Mouse (Mus musculus) layer of hippocampus, adult 9-11 months (tissue): ENCODE measurements around the gene Unc13c.

Source experiments
- DNase-seq: peaks from one replicate; pipeline ENCODE4 v3.0.0; 2022

The Unc13c gene

DNA sequence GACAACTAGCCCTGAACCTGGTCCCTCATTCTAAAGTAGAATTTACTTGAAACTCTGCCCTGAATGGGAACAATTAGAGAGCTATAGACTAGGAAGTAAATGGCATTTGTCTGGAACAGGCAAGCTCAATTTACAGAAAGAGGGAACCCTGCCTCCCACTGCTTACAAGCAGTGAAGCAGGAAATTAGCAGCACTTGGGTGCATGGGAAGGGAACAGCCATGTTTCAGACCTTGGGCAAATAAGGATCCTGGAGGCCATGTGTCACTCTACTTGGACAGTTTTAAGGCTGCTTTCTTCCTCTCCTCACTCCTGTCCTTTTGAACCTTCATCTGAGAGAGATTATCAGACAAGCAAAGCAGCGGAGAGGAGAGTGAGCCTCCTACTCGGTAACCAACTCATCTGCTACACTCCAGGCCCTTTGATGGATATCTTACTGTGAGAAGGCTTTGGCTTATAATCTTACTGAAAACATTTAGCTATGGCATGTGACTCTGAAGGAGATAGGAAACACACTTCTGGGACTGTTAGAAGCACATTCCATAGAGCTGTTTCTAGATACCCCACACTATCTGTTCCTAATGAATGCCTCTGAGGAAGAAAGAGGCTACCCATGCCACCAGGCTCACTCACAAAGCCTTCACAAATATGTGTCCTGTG, 101.2 kb downstream of the Unc13c start:
- DNase-seq = no peak

DNA sequence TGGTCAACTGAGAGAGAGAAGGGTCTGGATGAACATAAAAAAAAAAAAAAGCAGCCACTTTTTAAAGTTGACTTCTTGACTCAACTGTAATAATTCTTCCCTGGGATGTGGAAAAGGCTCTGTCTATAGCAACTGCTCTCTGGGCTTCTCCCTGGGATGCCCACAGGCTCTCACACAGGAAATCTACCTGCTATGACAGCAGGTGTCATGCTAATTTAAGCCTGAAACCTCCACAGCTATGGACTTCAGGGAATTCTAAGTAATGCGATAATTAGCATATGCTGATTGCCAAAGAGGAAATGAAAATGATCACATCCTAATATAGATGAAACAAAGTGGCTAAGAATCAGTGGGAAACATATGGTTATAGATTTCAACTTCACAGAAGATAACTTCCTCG, 102.1 kb downstream of the Unc13c start:
- DNase-seq = no peak

DNA sequence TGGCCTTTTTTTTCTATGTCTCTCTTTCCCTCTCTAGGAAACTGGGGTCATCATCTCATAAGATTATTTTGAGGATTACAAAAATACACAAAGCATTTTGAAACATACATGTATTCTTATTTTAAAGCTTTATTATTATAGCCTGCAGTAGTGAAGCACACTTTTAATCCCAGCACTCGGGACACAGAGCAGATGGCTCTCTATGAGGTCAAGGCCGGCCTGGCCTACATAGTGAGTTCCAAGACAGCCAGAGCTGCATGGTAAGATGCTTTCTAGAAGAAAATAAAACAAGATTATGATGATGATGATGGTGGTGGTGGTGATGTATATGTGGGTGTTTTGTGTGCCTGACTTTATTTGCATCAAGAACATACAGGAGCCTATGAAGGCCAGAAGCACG, 109.3 kb downstream of the Unc13c start:
- no peak for DNase-seq

DNA sequence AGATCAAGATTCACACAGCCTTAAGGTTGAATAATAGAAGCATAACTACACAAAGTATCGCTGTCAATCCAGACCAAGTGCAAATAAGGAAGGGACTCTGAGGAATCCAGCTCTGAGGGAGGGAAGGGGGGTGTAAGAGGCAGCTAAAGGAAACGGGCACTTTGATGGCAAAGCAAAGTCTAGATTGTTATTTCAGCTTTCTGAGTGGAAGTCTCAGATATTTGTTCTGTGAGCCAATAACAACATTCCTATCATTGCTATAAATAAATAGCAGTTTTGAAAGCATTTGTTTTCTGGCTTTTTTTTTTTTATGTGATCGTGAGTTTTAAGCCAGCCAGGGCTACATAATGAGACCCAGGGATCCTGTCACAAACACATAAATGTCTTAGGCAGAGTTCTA, 114.5 kb downstream of the Unc13c start:
- DNase-seq = no peak

DNA sequence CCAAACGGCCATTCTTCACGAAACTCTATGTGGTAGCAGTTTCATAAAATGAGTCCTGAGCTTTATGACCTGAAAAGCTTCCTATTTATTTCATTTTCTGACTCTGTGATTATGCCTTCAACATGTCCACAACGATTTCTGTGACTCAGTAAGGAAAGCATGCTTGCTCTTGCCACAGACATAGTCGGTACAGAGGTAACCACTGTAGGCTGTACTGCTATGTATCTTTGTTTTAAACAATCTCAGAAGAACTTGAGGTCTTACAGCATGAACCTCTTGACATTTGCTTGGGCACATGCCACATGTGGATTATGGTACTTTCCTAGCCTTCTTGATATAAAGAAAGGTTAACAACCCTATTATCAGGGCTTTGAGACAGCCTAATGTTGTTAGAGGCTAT, 162.1 kb downstream of the Unc13c start:
- DNase-seq = no peak

DNA sequence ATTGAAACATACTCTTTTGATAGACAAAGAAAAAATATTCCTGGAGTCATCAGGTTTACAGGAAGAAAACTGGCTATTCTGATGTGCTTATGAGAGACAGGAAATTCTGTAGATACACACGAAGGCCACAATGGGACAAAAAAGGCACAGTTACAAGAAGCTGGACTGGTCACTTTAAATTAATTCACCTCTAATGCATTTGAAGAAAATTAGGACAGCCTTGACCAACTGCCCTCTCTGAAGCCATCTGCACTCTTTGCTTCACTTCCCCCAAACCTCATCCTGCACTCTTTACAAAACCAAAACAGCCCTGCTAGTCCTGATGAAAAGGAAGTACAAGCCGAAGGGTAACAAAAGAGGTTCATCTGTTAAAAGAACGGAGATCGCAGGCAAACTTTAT, 194.2 kb downstream of the Unc13c start:
- no peak for DNase-seq

DNA sequence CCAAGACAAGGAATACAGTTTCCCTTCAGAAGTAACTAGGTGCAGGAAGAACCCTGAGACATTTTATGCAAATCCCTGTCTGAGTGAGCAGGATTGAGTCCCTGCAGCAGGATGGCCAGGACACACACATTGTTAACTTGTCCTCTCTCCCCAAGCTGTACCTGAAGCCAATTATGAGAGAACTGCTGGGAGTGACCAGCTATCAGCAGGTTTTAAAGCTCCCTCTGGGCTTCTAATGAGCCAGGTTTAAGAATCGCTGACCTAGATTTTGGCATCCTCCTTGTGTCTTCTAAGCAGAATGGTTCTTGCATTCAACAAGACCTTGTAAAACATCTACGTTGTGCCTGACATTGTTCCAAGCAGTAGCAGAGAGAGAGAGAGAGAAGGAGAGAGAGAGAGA, 213.6 kb downstream of the Unc13c start:
- no peak for DNase-seq

DNA sequence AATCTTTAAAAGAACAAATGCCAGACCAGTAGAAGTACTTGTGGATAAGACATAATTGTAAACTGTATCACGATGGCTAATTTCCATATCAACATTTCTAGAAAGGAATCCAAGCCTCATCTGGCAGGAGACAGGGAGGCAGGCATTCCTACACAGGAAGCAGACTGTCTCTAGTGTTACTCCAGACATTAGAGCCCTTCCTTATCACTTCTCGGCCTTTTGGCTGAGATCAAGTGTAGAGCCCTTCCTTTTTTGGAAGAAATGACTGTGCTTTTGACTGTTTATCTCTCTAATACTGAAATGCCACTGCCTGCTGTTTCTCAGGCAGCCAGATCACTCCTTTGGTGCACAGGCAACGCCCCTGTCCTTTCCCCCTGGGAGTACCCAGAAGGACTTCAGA, 215.3 kb downstream of the Unc13c start:
- DNase-seq = no peak

DNA sequence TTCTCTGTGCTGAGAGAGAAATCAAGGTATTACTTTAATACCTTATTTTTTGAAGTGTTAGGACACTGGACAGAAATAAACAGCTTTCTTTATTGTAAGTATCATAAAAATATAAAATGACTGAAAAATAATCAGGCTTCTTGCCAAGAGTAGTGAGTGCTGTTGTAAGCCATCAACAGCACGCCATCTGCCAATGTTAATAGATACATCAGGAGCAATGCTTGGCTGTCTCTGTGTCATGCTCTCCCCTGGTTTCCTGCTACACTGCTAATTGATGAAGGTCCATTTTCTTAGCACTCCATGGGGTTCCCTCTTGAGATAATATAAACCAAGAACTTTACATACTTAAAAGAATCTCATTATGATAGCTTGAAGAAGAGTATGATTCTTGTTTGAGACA, 217.4 kb downstream of the Unc13c start:
- DNase-seq = peak; percentile 9

DNA sequence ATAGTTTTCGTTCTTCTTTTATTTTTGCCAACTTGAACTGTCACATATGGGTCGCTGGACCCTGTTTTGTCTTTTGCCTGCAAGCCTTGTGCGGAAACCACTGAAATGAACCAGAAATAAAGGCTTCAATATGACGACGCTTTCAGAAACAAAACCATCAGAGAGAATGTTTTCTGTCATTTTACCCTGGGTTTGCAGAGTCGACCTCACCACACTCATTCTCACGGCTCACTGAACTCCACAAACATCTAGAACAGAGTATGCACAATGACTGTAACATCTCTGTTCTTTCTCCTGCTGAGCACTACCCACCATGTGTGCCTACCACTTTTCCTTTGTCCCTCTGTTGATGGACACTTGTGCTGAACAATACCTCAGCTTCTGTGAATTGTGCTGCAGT, 234.3 kb downstream of the Unc13c start:
- no peak for DNase-seq

DNA sequence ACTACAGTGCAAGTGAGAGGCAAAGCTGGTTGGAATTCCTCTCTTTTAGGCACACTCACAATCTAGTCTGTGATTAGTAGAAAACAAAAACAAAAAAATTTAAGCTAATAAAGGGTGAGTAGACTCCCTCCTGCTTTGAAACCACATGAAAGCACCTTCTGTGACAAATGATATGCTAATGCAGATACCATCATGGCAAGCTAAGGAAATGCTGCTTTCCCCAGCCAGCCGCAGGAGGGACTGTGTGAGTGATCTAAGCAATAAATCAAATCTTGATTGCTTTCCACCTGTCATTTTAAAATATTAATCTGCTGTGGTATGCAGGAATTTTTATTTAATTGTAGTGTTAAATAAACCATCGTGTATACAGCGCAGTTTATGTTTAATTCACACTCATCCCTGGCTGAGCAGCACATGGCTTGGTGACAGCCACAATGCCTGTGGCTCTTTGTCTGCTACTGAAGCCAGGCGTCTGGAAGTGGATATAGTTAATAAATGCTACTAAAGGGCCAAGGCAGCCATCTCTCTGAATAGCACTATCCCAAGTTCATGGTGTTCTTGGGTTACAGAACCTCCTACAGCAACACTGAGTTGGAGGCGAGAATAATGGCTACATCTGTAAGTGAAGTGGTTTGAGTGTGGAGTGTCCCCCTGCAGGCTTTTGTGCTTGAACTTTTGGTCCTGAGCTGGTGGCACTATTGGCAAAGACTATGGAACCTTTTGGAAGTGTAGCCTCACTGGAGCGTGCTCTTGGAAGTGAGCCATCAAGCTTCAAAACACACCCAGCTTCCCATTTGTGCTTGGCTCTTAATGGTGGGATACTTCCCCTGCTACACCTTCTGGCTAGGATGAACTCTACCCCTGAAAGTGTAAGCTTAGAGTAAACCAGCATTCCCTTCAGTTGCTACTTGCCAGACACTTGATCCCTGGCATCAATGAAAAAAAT, 242.8 kb downstream of the Unc13c start:
- no peak for DNase-seq

DNA sequence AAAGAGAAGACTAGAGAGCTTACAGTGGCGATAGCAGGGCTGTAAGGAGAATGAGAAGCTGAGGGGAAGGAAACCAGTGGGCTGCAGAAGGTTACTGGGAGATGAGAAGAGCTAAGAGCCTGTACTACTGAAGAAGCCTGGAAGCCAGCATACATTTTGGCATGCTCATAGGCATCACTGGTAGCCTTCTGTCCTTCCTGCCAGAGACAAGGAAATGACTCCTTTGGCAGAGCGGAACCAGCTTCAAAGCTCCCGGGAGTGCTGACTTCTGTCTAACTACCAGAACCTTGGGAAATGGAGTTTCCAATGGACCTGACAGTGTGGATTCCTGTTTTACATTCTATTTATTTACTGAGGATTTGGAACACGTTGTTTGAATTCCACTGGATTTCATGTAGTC, 244.0 kb downstream of the Unc13c start:
- DNase-seq = no peak

DNA sequence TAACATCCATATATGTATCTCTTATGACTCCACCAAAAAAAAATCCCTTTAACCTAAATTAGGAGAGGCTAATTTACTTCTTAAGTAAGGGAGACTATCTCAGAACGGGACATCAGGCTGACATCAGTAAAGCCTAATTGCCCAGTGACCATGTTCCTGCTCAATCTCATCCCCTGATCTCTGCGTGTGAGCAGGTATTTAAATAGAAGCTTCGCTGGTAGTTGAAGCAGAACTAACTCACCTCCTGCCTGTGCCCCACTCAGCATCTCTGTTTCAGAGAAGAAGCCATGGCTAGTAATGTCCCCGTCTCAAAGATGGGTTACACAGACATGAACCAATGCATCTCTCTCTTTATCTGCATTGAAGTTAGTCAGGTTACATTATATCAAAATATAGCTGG, 255.3 kb downstream of the Unc13c start:
- no peak for DNase-seq

DNA sequence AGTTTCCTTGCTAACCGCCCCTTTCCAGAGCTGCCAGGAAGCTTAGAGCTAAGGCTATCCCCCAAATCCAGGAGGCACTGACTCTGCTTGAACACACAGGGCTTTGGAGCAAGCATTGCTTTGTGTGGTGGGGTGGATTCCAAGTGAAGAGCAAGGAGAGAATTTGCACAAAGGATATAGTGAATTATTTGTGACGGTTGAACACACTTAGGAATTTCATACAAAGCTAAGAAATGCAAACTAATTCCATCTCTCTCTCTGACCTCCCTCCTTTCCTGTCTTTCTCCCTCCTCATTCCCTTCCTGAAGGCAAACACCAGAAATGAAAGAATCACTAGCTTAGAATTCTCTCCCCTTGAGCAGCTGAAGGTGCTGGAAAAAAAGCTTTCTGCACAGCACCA, 271.7 kb downstream of the Unc13c start:
- DNase-seq = no peak

DNA sequence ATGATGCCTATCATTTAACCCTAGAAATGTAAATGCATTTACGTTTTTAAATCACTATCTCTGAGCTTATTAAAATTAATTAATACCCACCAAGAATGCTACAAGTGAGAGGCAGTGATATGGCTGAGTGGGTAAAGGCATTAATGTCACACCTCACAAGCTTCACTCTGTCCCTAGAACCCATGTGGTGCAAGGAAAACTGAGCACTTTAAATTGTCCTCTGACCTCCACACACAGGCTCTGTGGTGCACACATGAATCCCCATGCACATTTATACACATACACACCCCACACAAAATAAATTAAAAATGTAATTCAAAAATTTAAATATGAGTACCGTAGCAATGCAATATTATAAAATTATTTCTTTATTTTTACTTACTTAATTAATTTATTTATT, 287.2 kb downstream of the Unc13c start:
- DNase-seq = no peak

DNA sequence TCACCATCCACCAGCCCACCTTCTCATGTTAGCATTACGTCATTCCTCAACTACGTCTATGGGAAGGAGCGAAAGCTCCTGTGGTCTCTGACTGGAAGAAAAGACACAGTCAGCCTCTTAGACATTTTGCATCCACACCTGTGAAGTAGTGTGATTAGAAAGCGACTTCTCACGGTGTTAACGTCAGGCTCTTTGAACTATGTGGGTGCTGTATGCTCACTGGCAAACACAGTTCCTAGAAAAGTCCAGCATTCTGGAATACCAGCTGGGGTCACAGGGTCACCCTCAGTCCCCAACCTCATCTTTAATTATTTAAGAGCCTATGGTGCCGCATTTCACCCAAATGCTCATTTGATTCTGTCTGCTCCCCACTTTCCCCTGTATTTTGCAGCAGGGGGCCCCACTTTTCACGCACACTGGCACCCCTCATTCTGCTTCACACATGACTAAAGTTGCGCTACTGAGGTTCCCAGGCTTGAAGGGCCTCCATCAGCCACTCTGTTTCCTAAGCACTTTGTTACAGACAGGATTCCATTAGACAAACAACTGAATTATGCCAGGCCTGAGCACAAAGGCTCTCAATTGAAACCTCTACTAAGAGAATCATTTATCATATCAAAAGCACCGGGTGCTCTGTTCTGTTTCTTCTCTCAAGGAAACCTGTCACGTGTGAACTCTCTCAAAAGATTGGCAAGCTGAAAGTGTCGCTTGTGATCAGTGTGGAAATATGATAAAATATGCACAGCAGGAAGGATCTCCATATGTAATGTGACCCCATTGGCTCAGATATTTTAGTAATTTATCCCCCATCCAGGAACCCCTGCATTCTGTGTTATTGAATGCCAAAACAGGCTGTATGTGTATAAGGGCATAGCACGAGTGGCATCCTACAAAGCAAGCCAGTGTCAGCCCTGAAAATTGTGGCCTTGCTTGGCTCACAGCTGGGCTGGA, 287.9 kb downstream of the Unc13c start:
- no peak for DNase-seq

DNA sequence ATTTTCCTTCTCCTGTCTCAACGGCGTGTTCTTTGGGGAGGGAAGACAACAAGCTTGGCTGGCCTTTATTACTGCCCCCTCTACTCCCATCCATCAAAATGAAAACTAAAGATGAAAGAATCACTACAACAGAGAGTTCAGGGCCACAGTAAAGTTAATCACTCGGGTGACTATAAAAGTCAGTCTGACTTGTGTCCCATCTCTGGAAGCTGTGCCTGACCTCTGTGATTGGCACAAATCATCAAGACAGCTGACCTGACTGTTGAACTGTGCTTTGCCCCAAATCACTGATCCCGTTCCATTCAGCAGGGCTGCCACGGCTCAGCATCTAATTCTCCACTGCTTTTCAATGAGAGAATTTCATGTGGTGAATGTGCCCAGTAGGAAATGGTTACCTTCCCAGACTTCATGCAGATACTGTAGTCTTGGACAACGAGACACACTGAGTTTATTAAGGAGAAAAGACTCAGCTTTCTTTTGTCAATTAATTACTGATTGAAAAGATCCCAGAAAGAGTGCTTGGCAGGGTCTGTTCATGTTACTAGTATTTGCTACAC, 297.0 kb downstream of the Unc13c start:
- no peak for DNase-seq

DNA sequence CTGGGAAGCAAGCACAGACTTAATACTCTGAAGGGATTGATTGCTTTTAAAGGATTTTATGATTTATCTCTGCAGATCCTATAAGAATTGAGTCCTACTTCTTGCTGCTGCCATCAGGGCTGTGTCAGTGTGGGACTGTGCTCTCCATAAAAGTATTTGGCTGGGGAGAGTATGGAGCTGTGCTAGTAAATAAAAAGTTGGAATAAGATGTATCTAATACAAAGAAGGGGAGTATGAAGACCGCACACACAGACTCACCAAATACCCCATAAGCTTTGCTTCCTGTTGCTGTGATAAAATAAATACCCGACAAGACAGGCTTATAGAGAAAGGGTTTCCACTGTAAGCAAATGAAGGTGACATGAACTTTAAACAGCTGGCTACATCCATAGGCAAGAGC, 298.7 kb downstream of the Unc13c start:
- no peak for DNase-seq

DNA sequence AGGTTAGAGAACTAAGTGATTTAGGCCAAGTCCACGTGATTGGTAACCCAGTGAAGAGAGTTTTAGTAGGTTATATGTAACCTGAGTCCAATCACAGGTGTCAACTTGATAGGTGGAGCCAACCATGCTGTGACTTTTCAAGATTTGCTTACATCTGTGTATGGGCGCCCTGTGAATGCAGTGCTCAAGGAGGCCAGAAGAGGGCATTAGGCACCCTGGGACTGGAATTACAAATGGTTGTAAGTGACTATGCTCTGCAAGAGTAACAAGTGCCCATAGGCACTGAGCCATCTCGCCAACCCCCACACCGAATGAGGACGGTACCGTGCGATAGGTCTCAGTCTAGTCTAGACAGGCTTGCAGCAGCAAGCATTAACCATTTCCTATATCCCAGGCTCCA, 305.9 kb downstream of the Unc13c start:
- DNase-seq = no peak

DNA sequence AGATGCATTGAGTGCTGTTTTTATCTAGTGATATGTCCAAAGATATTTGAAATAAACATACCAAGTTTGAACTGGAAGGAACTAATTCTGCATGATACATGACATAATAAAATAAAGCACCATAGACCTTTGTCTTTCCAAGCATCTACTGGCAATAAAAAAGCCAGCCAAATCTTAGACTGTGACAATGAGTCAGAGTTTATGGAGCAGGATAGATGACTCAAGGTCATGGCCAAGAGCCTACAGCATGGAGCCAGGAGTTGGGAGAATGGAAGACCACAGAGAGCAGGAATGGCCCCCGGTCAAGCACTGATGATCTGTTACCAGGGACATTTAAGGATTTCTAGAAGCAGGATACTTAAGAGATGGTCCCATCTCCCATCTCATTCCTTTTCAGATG, 319.7 kb downstream of the Unc13c start:
- DNase-seq = no peak

DNA sequence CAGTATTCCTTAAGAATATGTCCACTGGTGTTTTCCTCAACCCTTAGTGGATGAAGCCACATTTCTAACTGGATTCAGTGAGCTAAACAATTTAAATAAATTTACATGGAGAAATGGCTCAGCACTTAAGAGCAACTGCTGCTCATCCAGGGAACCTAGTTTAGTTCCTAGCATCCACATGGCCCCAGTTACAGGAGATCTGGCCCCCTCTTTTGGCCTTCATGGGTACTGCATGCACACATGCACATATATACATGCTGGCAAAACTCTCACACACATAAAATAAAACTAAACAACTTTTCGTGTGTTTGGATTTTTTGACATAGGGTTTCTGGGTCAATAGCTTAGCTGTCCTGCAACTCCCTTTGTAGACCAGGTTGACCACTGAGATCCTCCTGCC, 330.6 kb downstream of the Unc13c start:
- DNase-seq = no peak

DNA sequence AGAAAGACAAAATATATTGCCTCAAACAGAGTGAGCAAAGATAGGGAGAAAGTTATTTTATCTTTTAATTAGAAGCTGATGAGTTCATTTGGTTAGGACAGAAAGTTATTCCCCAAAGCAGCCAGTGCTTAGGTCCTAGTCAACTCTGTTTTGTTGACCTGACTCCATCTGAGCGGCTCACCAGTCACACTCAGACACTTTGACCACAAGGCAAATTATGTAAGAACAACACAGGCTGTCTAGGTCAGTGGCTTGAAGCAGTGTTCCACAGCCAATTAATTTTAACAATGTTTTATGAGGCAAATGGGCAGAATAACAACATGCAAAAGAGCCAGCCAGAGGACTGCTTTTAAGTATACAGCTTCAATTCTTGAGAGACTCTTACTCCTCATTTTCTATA, 343.6 kb downstream of the Unc13c start:
- no peak for DNase-seq

DNA sequence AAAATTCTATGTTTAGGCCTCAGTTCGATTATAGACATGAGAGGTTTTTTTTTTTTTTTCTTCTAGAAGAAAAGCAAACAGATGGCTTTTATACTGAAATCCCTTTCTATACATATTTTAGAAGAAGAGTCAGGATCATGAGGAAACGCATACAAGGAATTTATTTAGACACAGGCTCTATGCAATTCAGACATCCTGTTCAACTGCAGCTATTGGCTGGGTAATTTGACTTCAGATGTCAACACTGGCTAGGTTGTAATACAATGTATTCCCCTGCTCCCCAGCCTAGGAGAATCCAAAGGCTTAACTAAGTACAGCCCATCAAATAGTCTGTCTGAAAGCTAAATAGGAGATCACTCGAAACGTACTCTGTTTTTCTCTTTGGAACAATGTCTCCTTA, 355.9 kb downstream of the Unc13c start:
- no peak for DNase-seq
